Mouse (Mus musculus) common myeloid progenitor, adult 5-6 weeks (primary cell): ENCODE results near the gene Zar1l. TPM values are rescaled to one million over a fixed set of nuclear protein-coding genes. Genes with fewer than 3 reads are reported as not detected.
A peak's percentile ranks its signal among the peaks of the same experiment; 100 is the strongest.

Experiments
- ATAC-seq: replicated peaks from 2 replicates; pipeline ENCODE4 v1.8.0; 2016; ENCODE audit warnings: low read depth, mild to moderate bottlenecking, moderate TSS enrichment, inconsistent platforms; ENCODE audit not compliant: poor library complexity, severe bottlenecking
- total RNA-seq: library from RNA; stranded (forward); fragments of 200-1000, 187-1606 nt; gene quantifications from 2 replicates; pipeline ENCODE4 v1.2.3, GENCODE M21; 2017

The Zar1l gene
- total RNA-seq, 1 experiment from 2014 or later, result not detected

DNA sequence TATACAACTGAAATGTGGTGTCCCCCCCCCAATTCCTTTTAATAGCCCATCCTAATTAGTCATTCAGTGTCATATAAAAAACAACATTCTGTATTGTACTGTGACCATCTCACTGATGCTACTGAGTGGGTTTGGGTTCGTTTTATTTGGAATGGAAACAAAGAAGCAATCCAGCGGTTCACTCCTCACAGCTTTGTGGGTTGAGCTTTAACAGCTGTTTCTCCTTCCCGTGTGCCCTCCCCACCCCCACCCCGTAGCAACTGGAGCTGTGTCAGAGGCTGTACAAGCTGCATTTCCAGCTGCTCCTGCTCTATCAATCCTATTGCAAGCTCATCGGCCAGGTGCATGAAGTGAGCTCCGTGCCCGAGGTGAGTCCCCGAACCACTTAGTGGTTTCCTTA, 27.1 kb downstream of the Zar1l start:
- ATAC-seq, result no peak

DNA sequence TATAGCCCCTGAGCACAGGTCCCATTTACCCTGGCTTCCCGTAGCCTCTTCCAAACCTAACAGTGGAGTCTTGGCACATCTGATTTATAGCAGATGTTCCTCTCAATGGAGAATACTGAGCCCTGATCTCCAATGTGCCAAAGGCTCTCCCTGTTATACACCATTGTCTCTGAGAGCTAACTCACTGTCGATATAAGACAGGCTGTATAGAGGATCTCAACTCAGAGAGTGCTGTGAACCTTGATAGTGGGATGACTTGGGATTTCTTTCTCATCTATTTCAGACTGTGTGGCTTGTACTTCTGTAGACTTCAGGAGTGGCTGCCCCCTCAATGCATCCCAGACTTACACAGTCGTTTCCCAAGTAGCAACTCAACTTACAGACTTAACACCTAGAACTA, 27.7 kb downstream of the Zar1l start:
- no peak for ATAC-seq

DNA sequence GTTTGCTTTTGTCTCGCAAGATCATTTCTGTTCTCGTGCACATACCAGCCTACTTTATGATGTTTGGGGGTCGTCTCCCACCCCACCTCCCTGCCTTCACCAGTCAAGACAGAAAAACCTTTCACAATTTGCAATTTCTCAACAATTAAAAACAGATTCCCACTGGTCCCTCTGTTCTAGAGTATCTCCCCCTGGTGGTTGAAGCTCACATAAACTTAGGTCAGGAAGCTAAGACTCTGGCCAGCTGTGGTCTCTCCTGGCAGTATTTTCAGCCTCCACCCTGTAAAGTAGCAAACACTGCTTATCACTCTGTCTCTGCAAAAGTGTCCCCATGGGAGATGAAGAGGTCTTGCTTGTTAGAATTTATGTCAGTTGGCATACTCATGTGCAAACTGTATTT, 32.8 kb downstream of the Zar1l start:
- ATAC-seq, result peak; percentile 79

DNA sequence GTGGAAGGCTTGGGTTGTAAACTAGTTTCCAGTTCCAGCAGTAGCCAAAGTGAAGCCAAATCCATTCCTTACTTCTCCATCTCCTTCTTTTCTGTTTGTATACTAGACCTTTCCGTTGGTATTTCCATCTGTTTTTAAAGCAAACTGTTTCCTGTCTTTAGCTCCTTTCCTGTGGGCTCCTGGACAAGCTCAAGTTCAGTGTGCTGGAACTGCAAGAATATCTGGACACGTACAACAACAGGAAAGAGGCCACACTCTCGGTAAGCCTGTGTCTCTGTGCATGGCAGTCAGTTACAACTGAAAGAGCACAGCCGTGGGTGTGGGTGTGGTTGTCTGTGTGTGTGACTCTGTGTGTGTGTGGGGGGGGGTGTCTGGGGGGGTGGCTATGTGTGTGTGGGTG, 39.4 kb downstream of the Zar1l start:
- ATAC-seq, result no peak

DNA sequence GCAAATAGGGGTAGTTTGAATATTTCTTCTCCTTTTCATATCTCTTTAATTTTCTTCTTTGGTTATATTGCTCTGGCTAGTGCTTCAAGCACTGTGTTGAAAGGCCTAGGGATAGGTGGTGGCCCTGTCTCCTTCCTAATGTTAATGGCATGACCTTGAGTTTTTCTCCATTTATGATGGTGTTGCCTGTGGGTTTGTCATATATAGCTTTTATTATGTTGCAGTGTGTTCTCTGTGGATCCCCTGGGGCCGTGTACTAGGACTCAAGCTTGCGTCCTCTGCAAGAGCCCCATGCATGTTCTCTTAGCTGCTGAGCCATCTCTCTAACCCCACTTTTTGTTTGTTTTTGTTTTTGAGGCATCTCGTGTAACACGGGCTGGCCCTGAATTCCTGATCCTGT, 40.6 kb downstream of the Zar1l start:
- ATAC-seq, result no peak

DNA sequence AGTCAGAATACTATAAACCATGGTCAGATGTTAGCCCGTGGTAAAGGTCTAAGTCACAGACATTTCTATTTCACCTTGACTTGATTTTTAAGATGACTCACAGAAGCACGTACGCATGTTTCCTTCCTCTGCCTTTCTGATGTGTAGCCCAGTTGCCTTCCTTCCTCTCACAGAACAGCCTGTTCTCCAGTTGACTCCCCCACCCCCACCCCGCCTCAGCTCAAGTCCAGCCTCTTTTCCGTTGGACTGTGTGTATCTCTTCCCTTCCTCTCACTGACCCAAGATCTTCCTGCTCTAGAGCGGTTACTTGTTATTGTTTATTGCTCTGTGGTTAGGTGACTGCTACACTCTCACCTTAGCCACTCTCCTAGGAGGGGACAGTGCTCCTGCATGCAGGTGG, 49.5 kb downstream of the Zar1l start:
- ATAC-seq, result peak; percentile 69

DNA sequence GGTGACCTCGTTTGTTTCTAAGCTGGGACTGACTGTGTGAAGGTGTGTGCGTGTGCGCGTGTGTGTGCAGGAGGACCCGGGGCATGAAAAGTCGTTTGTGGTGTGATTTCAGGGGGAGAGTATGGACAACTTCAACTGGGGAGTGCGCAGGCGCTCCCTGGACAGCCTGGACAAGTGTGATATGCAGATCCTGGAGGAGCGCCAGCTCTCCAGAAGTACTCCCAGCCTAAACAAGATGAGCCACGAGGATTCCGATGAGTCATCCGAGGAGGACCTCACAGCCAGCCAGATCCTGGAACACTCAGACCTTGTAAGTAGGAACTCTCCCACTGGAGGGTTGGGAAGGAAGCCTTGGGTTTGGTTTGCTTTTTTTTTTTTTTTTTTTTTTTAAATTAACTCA, 51.8 kb downstream of the Zar1l start:
- ATAC-seq, result peak; percentile 36

DNA sequence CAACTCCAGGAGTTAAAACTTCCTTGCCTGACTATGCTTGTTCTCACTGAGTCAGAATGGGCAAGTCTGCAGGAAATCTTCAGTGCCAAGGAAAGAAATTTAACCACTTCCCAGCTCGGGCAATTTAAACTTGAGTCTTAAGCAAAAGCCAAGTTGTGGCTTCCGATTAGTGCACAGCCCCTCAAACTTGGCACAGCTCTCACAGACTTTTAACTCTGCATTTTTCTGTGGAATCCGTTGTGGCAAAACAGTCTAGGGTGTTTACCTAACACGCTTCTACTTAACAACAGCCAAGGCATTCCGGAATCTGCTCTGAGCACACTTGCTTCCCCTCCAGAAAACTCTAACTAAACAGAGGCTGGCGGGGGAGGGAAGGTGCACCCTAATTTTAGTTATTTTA, 52.7 kb downstream of the Zar1l start:
- ATAC-seq, result peak; percentile 37

DNA sequence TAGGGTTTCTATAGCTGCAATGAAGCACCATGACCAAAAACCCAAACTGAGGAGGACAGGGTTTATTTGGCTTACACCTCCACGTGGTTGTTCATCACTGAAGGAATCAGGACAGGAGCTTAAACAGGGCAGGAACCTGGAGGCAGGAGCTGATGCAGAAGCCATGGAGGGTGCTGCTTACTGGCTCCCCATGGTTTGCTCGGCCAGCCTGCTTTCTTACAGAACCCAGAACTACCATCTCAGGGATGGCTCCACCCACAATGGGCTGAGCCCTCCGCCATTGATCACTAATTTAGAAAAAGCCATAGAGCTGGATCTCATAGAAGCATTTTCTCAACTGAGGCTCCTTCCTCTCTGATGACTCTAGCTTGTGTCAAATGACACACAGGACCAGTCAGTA, 53.2 kb downstream of the Zar1l start:
- ATAC-seq, result no peak

DNA sequence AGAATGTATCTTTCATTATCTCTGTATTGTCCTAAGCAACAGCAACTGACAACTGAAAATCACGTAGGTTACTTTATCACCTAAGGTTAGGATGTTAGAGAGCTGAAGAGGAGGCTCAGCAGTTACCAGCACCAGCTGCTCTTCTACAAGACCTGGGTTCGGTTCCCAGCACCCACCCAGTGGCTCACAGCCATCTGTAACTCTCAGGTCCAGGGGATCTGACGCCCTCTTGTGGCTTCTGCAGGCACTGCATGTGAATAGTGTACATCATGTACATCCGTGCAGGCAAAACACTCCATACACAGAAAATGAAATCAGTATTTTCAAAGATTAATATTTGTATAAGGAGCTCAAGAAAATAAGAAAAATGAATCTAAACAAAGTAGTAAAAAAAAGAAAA, 58.2 kb downstream of the Zar1l start:
- no peak for ATAC-seq

DNA sequence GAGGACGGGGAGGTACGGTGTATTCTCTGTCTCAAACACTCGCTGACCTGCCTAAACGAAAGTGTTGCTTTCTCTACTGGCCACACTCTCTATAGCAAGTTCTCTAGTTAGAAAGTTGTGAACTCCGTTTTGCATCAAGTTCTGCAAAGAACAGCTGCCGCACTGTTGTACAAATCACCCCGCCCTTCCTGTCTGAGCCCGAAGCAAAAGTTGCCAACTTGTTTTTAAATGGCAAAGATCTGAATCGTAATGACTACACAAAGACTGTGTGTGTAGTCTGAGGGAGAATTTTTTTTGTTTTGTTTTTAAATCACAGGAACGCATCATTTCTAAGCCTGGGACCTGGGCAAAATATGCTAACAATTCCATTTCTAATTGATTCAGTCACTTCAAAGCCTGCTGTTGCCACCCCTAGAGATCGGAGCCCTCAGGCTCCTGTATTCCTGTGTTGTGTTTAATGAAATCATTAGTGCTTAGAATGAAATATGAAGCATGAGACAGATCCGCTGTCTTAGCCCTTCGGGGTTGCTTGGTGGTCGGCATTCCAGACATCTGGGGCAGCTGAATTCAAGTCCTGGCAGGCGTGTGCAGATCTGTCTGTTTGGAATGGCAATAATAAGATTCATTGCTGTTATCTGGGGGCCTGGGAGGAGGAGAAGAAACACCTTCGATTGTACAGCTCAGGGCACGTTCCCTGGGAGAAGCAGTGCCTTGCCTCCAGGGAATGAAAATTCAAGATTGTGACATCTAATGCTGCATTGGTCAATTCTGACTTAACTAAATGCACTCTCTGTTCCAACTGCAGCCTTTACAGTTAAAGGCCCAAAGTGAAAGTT, 59.8 kb downstream of the Zar1l start:
- no peak for ATAC-seq

DNA sequence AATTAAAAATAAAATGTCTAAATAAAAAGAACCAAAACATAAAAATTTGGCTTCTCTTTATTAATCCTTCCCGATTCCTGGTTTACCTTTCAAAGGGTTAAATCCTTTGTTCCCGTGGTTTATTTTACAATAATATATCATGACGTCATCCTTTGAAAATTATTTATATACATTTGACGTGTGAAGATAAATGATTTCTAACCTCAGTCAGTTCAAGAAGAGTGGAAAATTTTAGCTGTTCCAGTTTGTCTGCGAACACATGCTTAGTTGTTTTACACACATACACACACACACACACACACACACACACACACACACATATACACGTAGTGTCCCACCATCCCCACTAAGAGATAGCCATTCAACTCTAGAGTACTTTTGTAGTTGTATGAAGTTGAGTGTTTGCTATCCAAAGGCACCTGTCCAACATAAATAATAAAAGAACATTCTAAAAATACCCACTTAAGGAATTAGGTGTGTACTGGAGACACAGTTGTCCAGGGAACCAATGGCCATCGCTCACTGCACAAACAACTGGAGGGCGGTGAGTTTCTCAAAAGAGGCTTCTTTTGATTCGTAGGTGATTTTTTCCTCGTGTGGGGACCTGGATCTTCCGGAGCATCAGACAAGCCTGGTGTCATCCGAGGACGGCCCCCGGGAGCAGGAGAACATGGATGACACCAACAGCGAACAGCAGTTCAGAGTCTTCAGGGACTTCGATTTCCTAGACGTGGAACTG, 60.6 kb downstream of the Zar1l start:
- no peak for ATAC-seq

Other genes starting within 250 kb of the Zar1l start
- 65.2 and 76.3 TPM in 2 replicates for gene Brca2, start 4.5 kb upstream of the Zar1l start, total RNA-seq
- 26.4 and 31.1 TPM in 2 replicates for gene N4bp2l1, start 79.0 kb upstream of the Zar1l start, total RNA-seq
- 187 and 223 TPM in 2 replicates for gene N4bp2l2, start 148.0 kb upstream of the Zar1l start, total RNA-seq
- gene Pds5b, start 155.6 kb upstream of the Zar1l start, total RNA-seq, result 59.5 and 76.9 TPM in 2 replicates